Mouse (Mus musculus): ENCODE results near the gene Tsacc.

- TF ChIP-seq FLI1 (IDR thresholded peaks at IDR 0.05; ENCODE audit: low read length) (no peak), GATA1 (IDR thresholded peaks at IDR 0.05; ENCODE audit: borderline replicate concordance, low read length) (no peak)
These were observed at the start of gene Tsacc, which contains the start of gene Cct3 for GRCm38 (mm10) chr3:88296561-88297318.

Measured in megakaryocyte, embryonic 14.5 days (primary cell).